ENCODE assay signal across 8 mouse cellular contexts in the genomic region with DNA sequence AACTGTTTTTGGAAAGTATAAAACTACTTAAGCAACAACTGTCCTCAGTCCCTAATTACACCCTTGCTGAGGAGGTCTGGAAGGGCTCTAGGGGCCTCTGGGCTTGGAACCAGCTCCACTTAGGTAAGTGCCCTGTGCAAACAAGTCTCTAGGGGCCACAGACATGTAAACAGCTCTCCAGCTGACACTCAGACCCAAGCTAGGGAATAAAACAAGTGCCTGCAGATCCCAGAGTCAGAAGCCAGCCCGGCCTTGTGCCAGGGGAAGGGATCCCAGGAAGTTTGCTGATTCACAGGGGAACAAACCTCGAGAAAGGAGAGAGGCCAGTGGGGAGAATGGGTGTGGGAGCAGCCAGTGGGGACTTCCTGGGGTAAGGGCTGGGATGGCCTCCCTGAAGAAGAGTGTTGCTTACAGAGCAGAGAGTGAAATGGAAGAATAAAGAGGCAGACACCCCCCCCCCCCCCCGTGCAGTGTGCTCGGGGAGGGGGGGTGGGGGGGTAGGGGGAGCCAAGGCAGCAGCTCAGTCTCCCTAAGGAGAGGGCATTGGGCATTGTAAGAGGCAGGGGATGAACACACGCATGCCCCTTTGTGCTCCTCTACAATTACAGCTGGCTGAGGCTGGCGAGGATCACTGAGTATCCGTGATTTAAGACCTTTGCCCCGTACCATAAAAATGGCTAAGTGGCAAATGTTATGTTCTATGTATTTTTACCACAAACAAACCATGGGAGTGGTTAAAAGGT.
DNase-seq lines count a peak whose midpoint lies in the region; ATAC-seq lines count a peak whose summit lies in the region.

No protein-coding gene starts in this region.

- no peak for ATAC-seq in heart, embryonic 11.5 days (replicated peaks; ENCODE audit: insufficient number of reproducible peaks, low FRiP score, low TSS enrichment)
- ATAC-seq in embryonic facial prominence, embryonic 14.5 days (ENCODE audit: low read depth), result peak; percentile 66
- 0 out of 2 replicates have a peak, but pooled peaks have one; percentile 22 for ATAC-seq in intestine, embryonic 16.5 days
- ATAC-seq in midbrain, embryonic 14.5 days (ENCODE audit: low FRiP score, low TSS enrichment), result peak; percentile 54; the same call in 1 of the 2 replicates

- WGBS in heart, embryonic 11.5 days (ENCODE audit: insufficient replicate concordance), result 51% methylated on average over 7 of the region's 8 CpGs
- 36% methylated on average over 6 of the region's 8 CpGs for WGBS in embryonic facial prominence, embryonic 14.5 days
- WGBS in intestine, embryonic 16.5 days, result 21% methylated on average over 6 of the region's 8 CpGs
- WGBS in midbrain, embryonic 14.5 days, result 14% methylated on average over 8 of the region's 8 CpGs

- no peak for DNase-seq in heart, adult 8-10 months (ENCODE audit: low spot score)
- DNase-seq in embryonic facial prominence, embryonic 14.5 days (ENCODE audit: low spot score), result peak; percentile 77
- peak; percentile 30 for DNase-seq in midbrain, embryonic 14.5 days
- no peak for DNase-seq in retina, postnatal 1 day
- no peak for DNase-seq in spleen, postnatal 36 days (ENCODE audit: low spot score in 2 of 2)
- DNase-seq in spleen, adult 18-20 months, result no peak

- H3K4me2 ChIP-seq in heart, embryonic 11.5 days, result no peak overlapping the region
- H3K4me2 ChIP-seq in embryonic facial prominence, embryonic 14.5 days (ENCODE audit: low read depth, low read length), result no peak overlapping the region
- no peak overlapping the region for H3K4me2 ChIP-seq in intestine, embryonic 16.5 days (ENCODE audit: low read depth, low read length)
- no peak overlapping the region for H3K4me2 ChIP-seq in midbrain, embryonic 14.5 days (ENCODE audit: low read length)

- H3K27ac ChIP-seq in heart, embryonic 11.5 days (ENCODE audit: low read depth, low read length), result 0 out of 2 replicates have a peak overlapping the region, but pooled peaks have one; percentile 10
- H3K27ac ChIP-seq in embryonic facial prominence, embryonic 14.5 days (replicated peaks; ENCODE audit: low read depth, low read length), result no peak overlapping the region
- H3K27ac ChIP-seq in intestine, embryonic 16.5 days (ENCODE audit: low read length), result peak overlapping the region; percentile 44
- H3K27ac ChIP-seq in midbrain, embryonic 14.5 days (replicated peaks; ENCODE audit: low read depth, low read length), result no peak overlapping the region

- H3K9me3 ChIP-seq in heart, embryonic 11.5 days (replicated peaks; ENCODE audit: control insufficient read depth, low read length), result no peaks in the 10 kb centered on the region
- H3K9me3 ChIP-seq in embryonic facial prominence, embryonic 14.5 days (ENCODE audit: control insufficient read depth, low read length), result no peaks in the 10 kb centered on the region
- H3K9me3 ChIP-seq in intestine, embryonic 16.5 days (ENCODE audit: control insufficient read depth, low read length), result no peaks in the 10 kb centered on the region
- no peaks in the 10 kb centered on the region for H3K9me3 ChIP-seq in midbrain, embryonic 14.5 days (ENCODE audit: control insufficient read depth, low read length)

- H3K36me3 ChIP-seq in heart, embryonic 11.5 days (ENCODE audit: control insufficient read depth, insufficient read depth, low read length), result no peaks in the 10 kb centered on the region
- H3K36me3 ChIP-seq in embryonic facial prominence, embryonic 14.5 days (ENCODE audit: control insufficient read depth, insufficient read depth, low read length), result no peaks in the 10 kb centered on the region
- H3K36me3 ChIP-seq in intestine, embryonic 16.5 days (ENCODE audit: control insufficient read depth, insufficient read depth, low read length), result no peaks in the 10 kb centered on the region
- no peaks in the 10 kb centered on the region for H3K36me3 ChIP-seq in midbrain, embryonic 14.5 days (ENCODE audit: control insufficient read depth, insufficient read depth, low read length)

- H3K4me1 ChIP-seq in heart, embryonic 11.5 days (ENCODE audit: control insufficient read depth, insufficient read depth, low read length), result peaks cover 15% of the 10 kb centered on the region
- H3K4me1 ChIP-seq in embryonic facial prominence, embryonic 14.5 days (ENCODE audit: control insufficient read depth, insufficient read depth, low read length), result peaks cover 7% of the 10 kb centered on the region
- H3K4me1 ChIP-seq in intestine, embryonic 16.5 days (ENCODE audit: control insufficient read depth, insufficient read depth, low read length), result peaks cover 23% of the 10 kb centered on the region
- H3K4me1 ChIP-seq in midbrain, embryonic 14.5 days (ENCODE audit: control insufficient read depth, insufficient read depth, low read length), result peaks cover 18% of the 10 kb centered on the region

- H3K27me3 ChIP-seq in heart, embryonic 11.5 days (ENCODE audit: control insufficient read depth, insufficient read depth, low read length), result no peaks in the 10 kb centered on the region
- H3K27me3 ChIP-seq in embryonic facial prominence, embryonic 14.5 days (replicated peaks; ENCODE audit: control insufficient read depth, insufficient read depth, low read length), result no peaks in the 10 kb centered on the region
- no peaks in the 10 kb centered on the region for H3K27me3 ChIP-seq in intestine, embryonic 16.5 days (replicated peaks; ENCODE audit: control insufficient read depth, insufficient read depth, low read length)
- no peaks in the 10 kb centered on the region for H3K27me3 ChIP-seq in midbrain, embryonic 14.5 days (ENCODE audit: control insufficient read depth, insufficient read depth, low read length)

- peak overlapping the region; percentile 46; the same call in 1 of the 2 replicates for H3K9ac ChIP-seq in heart, embryonic 11.5 days (ENCODE audit: low read depth, low read length)
- no peak overlapping the region for H3K9ac ChIP-seq in embryonic facial prominence, embryonic 14.5 days (ENCODE audit: low read depth, low read length)
- peak overlapping the region; percentile 17 for H3K9ac ChIP-seq in intestine, embryonic 16.5 days (ENCODE audit: low read depth, low read length)
- peak overlapping the region; percentile 27; the same call in 1 of the 2 replicates for H3K9ac ChIP-seq in midbrain, embryonic 14.5 days (replicated peaks; ENCODE audit: low read length)

- no peak overlapping the region for H3K4me3 ChIP-seq in heart, embryonic 11.5 days (ENCODE audit: low read depth, low read length)
- H3K4me3 ChIP-seq in embryonic facial prominence, embryonic 14.5 days (ENCODE audit: low read depth, low read length), result no peak overlapping the region
- H3K4me3 ChIP-seq in intestine, embryonic 16.5 days (ENCODE audit: low read length), result no peak overlapping the region
- H3K4me3 ChIP-seq in midbrain, embryonic 14.5 days (replicated peaks; ENCODE audit: low read depth, low read length), result no peak overlapping the region

Comparison
In these comparisons a context has a peak if more than half of its experiments do, and no peak if none do; other contexts are left out.
1. H3K27ac ChIP-seq: peak in heart, embryonic 11.5 days (single experiment) and intestine, embryonic 16.5 days (single experiment); none in embryonic facial prominence, embryonic 14.5 days (single experiment) and midbrain, embryonic 14.5 days (single experiment).
2. DNase-seq: peak in embryonic facial prominence, embryonic 14.5 days (single experiment) and midbrain, embryonic 14.5 days (single experiment); none in heart, adult 8-10 months (single experiment), retina, postnatal 1 day (single experiment), spleen, postnatal 36 days (0 of 2) and spleen, adult 18-20 months (0 of 2).